Mouse (Mus musculus) ES-E14 (cell line): ENCODE measurements around the gene Adgrv1.

ENCODE experiments used
- CHD2 ChIP-seq: IDR thresholded peaks from 2 replicates; pipeline ENCODE4 v1.6.1; 2014; ENCODE audit warnings: mild to moderate bottlenecking, low read depth, low read length, inconsistent platforms
- HCFC1 ChIP-seq: IDR thresholded peaks from 2 replicates; pipeline ENCODE4 v1.6.1; 2012; ENCODE audit warnings: low read length, inconsistent platforms, borderline replicate concordance; ENCODE audit not compliant: insufficient read depth
- MAFK ChIP-seq: IDR thresholded peaks from 2 replicates; pipeline ENCODE4 v1.6.1; 2014; ENCODE audit warnings: mild to moderate bottlenecking, low read depth, low read length, inconsistent platforms; ENCODE audit not compliant: insufficient read depth
- ZC3H11A ChIP-seq: IDR thresholded peaks from 2 replicates; pipeline ENCODE4 v1.6.1; 2012; ENCODE audit warnings: low read depth, mild to moderate bottlenecking, inconsistent platforms, low read length, borderline replicate concordance
- ZNF384 ChIP-seq: IDR thresholded peaks from 2 replicates; pipeline ENCODE4 v1.6.1; 2012; ENCODE audit warnings: low read depth, low read length, inconsistent platforms

DNA sequence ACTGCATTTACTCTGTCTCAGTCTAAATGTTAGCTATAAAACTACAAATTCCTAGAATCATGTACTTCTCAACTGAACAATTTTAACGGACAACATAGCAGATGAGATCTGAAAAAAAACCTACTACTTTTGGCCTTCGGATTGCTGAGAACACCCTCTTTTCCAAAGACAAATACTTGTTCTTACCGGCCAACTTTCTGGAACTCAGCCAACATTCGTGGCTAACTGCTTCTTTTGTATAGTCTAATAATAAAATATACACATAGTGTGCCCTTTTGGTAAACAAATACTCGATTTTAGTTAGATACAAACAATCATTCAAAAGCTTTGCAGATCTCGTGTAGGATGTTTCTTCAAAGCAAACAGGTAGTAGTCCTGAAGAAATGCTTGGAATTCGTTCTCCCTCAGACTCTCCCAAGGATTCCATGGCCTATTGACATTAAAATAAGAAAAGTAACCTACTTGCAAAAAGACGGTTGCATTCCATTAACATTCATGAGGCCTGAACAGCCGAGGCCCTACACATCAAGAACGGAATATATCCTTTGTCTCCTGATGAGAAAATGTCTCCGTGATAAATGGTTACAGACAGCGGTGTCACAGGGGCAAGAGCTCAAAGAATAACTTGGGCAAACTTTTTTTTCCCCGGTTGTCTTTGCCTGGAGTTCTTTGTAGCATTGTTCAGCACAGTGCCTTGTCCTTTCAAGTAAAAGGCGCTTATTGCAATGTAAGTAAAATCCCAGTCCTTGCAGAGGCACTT lies 23.3 kb upstream of the Adgrv1 start:
- TF ChIP-seq ZC3H11A = no peak
- no peak for TF ChIP-seq HCFC1
- no peak for TF ChIP-seq ZNF384
- TF ChIP-seq CHD2 = no peak
- no peak for TF ChIP-seq MAFK
